Comparison of ENCODE assay signal across 9 mouse cellular contexts in the genomic region with DNA sequence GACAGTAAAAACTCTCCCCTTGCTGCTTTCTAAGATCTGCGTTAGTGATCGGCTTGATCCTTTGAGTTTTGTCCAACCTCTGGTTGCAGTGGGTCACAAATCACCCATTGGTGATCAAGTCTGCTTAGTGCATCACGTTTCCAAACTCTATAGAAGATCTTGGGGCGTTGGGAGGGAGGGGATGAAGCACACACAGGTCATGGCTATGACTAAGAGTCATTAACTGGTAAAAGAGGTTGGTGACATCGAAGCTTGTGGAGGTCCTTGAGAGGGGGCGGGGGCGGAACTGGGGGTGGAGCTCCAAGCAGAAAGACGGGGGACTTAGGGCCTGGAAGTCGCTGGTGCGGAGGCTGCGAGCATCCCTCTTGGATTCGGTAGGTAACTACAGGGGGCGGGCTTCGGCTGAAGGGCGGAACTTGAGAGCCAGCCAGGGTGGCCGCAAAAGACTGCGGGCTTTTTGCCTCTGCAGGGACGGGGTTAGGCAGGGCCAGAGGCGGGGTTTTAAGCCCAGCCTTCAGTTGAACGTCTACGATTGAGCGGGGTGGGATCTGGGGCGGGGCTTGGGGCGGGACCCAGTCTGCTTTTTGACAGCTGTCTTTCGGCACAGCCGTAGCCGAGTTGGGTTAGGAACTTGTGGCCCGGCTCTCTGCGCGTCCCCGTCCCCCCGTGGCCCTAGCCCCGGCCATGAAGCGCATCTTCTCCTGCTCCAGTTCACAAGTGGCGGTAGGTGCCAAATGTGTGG. TPM values are rescaled to one million over a fixed set of nuclear protein-coding genes. Genes with fewer than 3 reads are reported as not detected.
DNase-seq lines count a peak whose midpoint lies in the region; ATAC-seq and TF ChIP-seq lines count a peak whose summit lies in the region.
"Had no signal": no experiment of that assay in that cellular context is flagged by ENCODE, and none has a peak within 500 bp of the region (broad histone marks: within the 10 kb centered on the region; RNA-seq: fewer than 3 reads in every experiment).

A gene (plus strand): TSS at position 405 of the 742 bp plus-strand sequence.

- WGBS in heart, embryonic 10.5 days, result 5% methylated on average over 35 of the region's 35 CpGs
- WGBS in kidney, embryonic 14.5 days, result 3% methylated on average over 35 of the region's 35 CpGs
- WGBS in limb, embryonic 14.5 days, result 6% methylated on average over 34 of the region's 35 CpGs
- 4% methylated on average over 35 of the region's 35 CpGs for WGBS in midbrain, postnatal 0 days

- no peaks in the 10 kb centered on the region for H3K9me3 ChIP-seq in heart, embryonic 10.5 days
- H3K9me3 ChIP-seq in kidney, embryonic 14.5 days (ENCODE audit: control insufficient read depth, low read length), result no peaks in the 10 kb centered on the region
- H3K9me3 ChIP-seq in limb, embryonic 14.5 days (ENCODE audit: control insufficient read depth, low read length), result no peaks in the 10 kb centered on the region
- H3K9me3 ChIP-seq in midbrain, postnatal 0 days (ENCODE audit: low read length), result no peaks in the 10 kb centered on the region

- H3K4me2 ChIP-seq in kidney, embryonic 14.5 days (replicated peaks; ENCODE audit: low read depth, low read length), result peak within 1 kb of the TSS; percentile 51
- peak within 1 kb of the TSS; percentile 75 for H3K4me2 ChIP-seq in limb, embryonic 14.5 days (replicated peaks; ENCODE audit: low read depth, low read length, severe bottlenecking)
- H3K4me2 ChIP-seq in midbrain, postnatal 0 days (ENCODE audit: low read depth, low read length, poor library complexity, severe bottlenecking), result peak within 1 kb of the TSS; percentile 91

- peak; percentile 94 for ATAC-seq in kidney, embryonic 14.5 days (ENCODE audit: low FRiP score, low TSS enrichment)
- peak; percentile 95 for ATAC-seq in limb, embryonic 14.5 days (ENCODE audit: low FRiP score, low read depth)
- ATAC-seq in midbrain, postnatal 0 days (ENCODE audit: low FRiP score), result peak; percentile 87
- ATAC-seq: Patski had no signal

- H3K4me3 ChIP-seq in embryonic fibroblast, embryonic 13.5 days (ENCODE audit: insufficient read depth, low read length), result peak within 1 kb of the TSS; percentile 41
- H3K4me3 ChIP-seq in heart, embryonic 10.5 days, result peak within 1 kb of the TSS; percentile 64
- peak within 1 kb of the TSS; percentile 32 for H3K4me3 ChIP-seq in kidney, embryonic 14.5 days (ENCODE audit: low read length)
- H3K4me3 ChIP-seq in limb, embryonic 14.5 days (replicated peaks; ENCODE audit: low read length), result peak within 1 kb of the TSS; percentile 34
- H3K4me3 ChIP-seq in midbrain, postnatal 0 days (ENCODE audit: low read depth, low read length), result peak within 1 kb of the TSS; percentile 43

- DNase-seq in A20 (ENCODE audit: low read depth, low spot score), result peak; percentile 92
- DNase-seq in brain, adult 2 months (ENCODE audit: low read depth, low spot score), result peak; percentile 96
- DNase-seq in heart, embryonic 10.5 days (ENCODE audit: low spot score), result peak; percentile 94
- DNase-seq in limb, embryonic 14.5 days (ENCODE audit: low spot score), result peak; percentile 93
- peak; percentile 87 for DNase-seq in midbrain, postnatal 0 days (ENCODE audit: low spot score)
- DNase-seq in spleen, postnatal 14 days (ENCODE audit: low spot score in 2 of 2), result peak; percentile 32 to 64

- peaks cover 10% of the 10 kb centered on the region; the same call in 1 of the 2 replicates for H3K4me1 ChIP-seq in embryonic fibroblast, embryonic 13.5 days (ENCODE audit: control insufficient read depth, insufficient read depth, low read length)
- peaks cover 14% of the 10 kb centered on the region for H3K4me1 ChIP-seq in heart, embryonic 10.5 days
- peaks cover 9% of the 10 kb centered on the region; the same call in 1 of the 2 replicates for H3K4me1 ChIP-seq in kidney, embryonic 14.5 days (ENCODE audit: control insufficient read depth, insufficient read depth, low read length)
- H3K4me1 ChIP-seq in limb, embryonic 14.5 days (ENCODE audit: control insufficient read depth, insufficient read depth, low read length), result peaks cover 14% of the 10 kb centered on the region
- no peaks in the 10 kb centered on the region for H3K4me1 ChIP-seq in midbrain, postnatal 0 days (ENCODE audit: insufficient read depth, low read length)

- TF ChIP-seq POLR2A in embryonic fibroblast, embryonic 13.5 days (IDR thresholded peaks at IDR 0.05; ENCODE audit: low read depth, low read length), result no peak
- no peak for TF ChIP-seq POLR2A in limb, embryonic 14.5 days (IDR thresholded peaks at IDR 0.05; ENCODE audit: borderline replicate concordance, extremely low read depth, insufficient read depth, insufficient read length)

- no peak within 1 kb of the TSS for H3K27ac ChIP-seq in embryonic fibroblast, embryonic 13.5 days (ENCODE audit: insufficient read depth, low read length)
- no peak within 1 kb of the TSS for H3K27ac ChIP-seq in heart, embryonic 10.5 days
- no peak within 1 kb of the TSS for H3K27ac ChIP-seq in kidney, embryonic 14.5 days (ENCODE audit: low read depth, low read length)
- H3K27ac ChIP-seq in limb, embryonic 14.5 days (replicated peaks; ENCODE audit: low read depth, low read length), result no peak within 1 kb of the TSS
- H3K27ac ChIP-seq in midbrain, postnatal 0 days (ENCODE audit: low read depth, low read length), result no peak within 1 kb of the TSS

- TF ChIP-seq CTCF in embryonic fibroblast, embryonic 13.5 days (IDR thresholded peaks at IDR 0.05; ENCODE audit: borderline replicate concordance, insufficient read depth, low read length), result no peak
- TF ChIP-seq CTCF in midbrain, postnatal 0 days (IDR thresholded peaks at IDR 0.05), result peak; percentile 54

- H3K9ac ChIP-seq in kidney, embryonic 14.5 days (ENCODE audit: low read depth, low read length), result no peak within 1 kb of the TSS; the same call in 1 of the 2 replicates
- H3K9ac ChIP-seq in limb, embryonic 14.5 days (ENCODE audit: low read depth, low read length, severe bottlenecking), result peak within 1 kb of the TSS; percentile 34; the same call in 1 of the 2 replicates
- H3K9ac ChIP-seq in midbrain, postnatal 0 days (replicated peaks; ENCODE audit: low read length, poor library complexity, severe bottlenecking), result peak within 1 kb of the TSS; percentile 50

- H3K27me3 ChIP-seq in heart, embryonic 10.5 days (ENCODE audit: insufficient read depth, poor library complexity, severe bottlenecking), result peaks cover 14% of the 10 kb centered on the region
- no peaks in the 10 kb centered on the region for H3K27me3 ChIP-seq in kidney, embryonic 14.5 days (ENCODE audit: control insufficient read depth, insufficient read depth, low read length)
- no peaks in the 10 kb centered on the region for H3K27me3 ChIP-seq in limb, embryonic 14.5 days (ENCODE audit: control insufficient read depth, insufficient read depth, low read length)
- H3K27me3 ChIP-seq in midbrain, postnatal 0 days (ENCODE audit: insufficient read depth, low read length), result no peaks in the 10 kb centered on the region
- H3K27me3 ChIP-seq: Patski had no signal

- H3K36me3 ChIP-seq in heart, embryonic 10.5 days, result no peaks in the 10 kb centered on the region
- no peaks in the 10 kb centered on the region for H3K36me3 ChIP-seq in kidney, embryonic 14.5 days (ENCODE audit: control insufficient read depth, insufficient read depth, low read length)
- no peaks in the 10 kb centered on the region for H3K36me3 ChIP-seq in limb, embryonic 14.5 days (ENCODE audit: control insufficient read depth, insufficient read depth, low read length)
- no peaks in the 10 kb centered on the region for H3K36me3 ChIP-seq in midbrain, postnatal 0 days (ENCODE audit: insufficient read depth, low read length)

RNA-seq across cellular contexts. Expression of the gene that starts here (rescaled TPM):
- 0.23 and 0.67 TPM in 2 replicates for polyA plus RNA-seq in embryonic fibroblast, embryonic 13.5 days (2011; ENCODE audit: insufficient read length, low read depth, missing spikeins)
- 0.14 TPM in 2 replicates for polyA plus RNA-seq in heart, embryonic 10.5 days (2016; fragmentation: Nextera tagmentation; extraction: Ambion mirVana)
- polyA plus RNA-seq in kidney, embryonic 14.5 days (2014; fragmentation: Nextera tagmentation; extraction: Ambion mirVana), result 0.33 and 0.37 TPM in 2 replicates
- 1.9 and 3.7 TPM in 2 replicates for polyA plus RNA-seq in limb, embryonic 14.5 days (2012; rRNA removed)
- 2.7 and 4.2 TPM in 2 replicates for polyA plus RNA-seq in limb, embryonic 14.5 days (2014; fragmentation: Nextera tagmentation; extraction: Ambion mirVana)
- total RNA-seq in midbrain, postnatal 0 days (2014; rRNA removed), result 4.9 and 8.5 TPM in 2 replicates
- 3.7 and 4.3 TPM in 2 replicates for polyA plus RNA-seq in midbrain, postnatal 0 days (2015; fragmentation: Nextera tagmentation; extraction: Ambion mirVana)

Comparison
In these comparisons a context has a peak if more than half of its experiments do, and no peak if none do; other contexts are left out.
1. Peak in DNase-seq and H3K4me3 ChIP-seq in heart, embryonic 10.5 days; RNA of the gene not detected or under 1 TPM.
2. Peak in ATAC-seq, H3K4me3 ChIP-seq and H3K4me2 ChIP-seq in kidney, embryonic 14.5 days; RNA of the gene not detected or under 1 TPM.